Mouse (Mus musculus) liver, adult 2 months (tissue): Measurements from ENCODE around the gene Card11. TPM values are rescaled to one million over a fixed set of nuclear protein-coding genes. Genes with fewer than 3 reads are reported as not detected.
A peak's percentile ranks its signal among the peaks of the same experiment; 100 is the strongest.

Source experiments
- DNase-seq: peaks from one replicate; pipeline ENCODE4 v3.0.0-alpha.2; 2011; ENCODE audit warnings: low read depth, low spot score; ENCODE audit errors: extremely low read depth
- H3K27ac ChIP-seq: fragments of 200-500 bp; replicated peaks from 2 replicates; pipeline ENCODE4 v1.5.1; 2012; ENCODE audit warnings: low read depth, mild to moderate bottlenecking, control low read depth, inconsistent platforms, low read length; ENCODE audit not compliant: insufficient read depth
- H3K27me3 ChIP-seq: fragments of 200-500 bp; 2 replicates; pipeline ENCODE4 v1.6.1; 2012; ENCODE audit warnings: mild to moderate bottlenecking, moderate library complexity, low read length, inconsistent platforms; ENCODE audit not compliant: control insufficient read depth, insufficient read depth
- H3K36me3 ChIP-seq: fragments of 200-500 bp; 2 replicates; pipeline ENCODE4 v1.6.1; 2012; ENCODE audit warnings: low read length, inconsistent platforms; ENCODE audit not compliant: control insufficient read depth, insufficient read depth
- H3K4me1 ChIP-seq: fragments of 200-500 bp; 2 replicates; pipeline ENCODE4 v1.6.1; 2011; ENCODE audit warnings: low read length; ENCODE audit not compliant: control insufficient read depth, insufficient read depth
- H3K4me3 ChIP-seq: fragments of 200-500 bp; 2 replicates; pipeline ENCODE4 v1.5.1; 2011; ENCODE audit warnings: low read depth, mild to moderate bottlenecking, control low read depth, low read length, moderate library complexity; ENCODE audit not compliant: insufficient read depth
- H3K79me2 ChIP-seq: fragments of 200-500 bp; 2 replicates; pipeline ENCODE4 v1.6.1; 2012; ENCODE audit warnings: inconsistent platforms, mild to moderate bottlenecking, low read length, moderate library complexity; ENCODE audit not compliant: control insufficient read depth, insufficient read depth
- H3K9ac ChIP-seq: fragments of 200-500 bp; 2 replicates; pipeline ENCODE4 v1.6.1; 2012; ENCODE audit warnings: low read depth, mild to moderate bottlenecking, control low read depth, inconsistent platforms, low read length
- CTCF ChIP-seq: fragments of 200-500 bp; IDR thresholded peaks from 2 replicates; pipeline ENCODE4 v1.5.1; 2011; ENCODE audit warnings: low read depth, low read length, control low read depth
- POLR2A ChIP-seq: fragments of 200-500 bp; IDR thresholded peaks from 2 replicates; pipeline ENCODE4 v1.6.1; 2011; ENCODE audit warnings: low read length, control low read depth; ENCODE audit not compliant: insufficient read depth; ENCODE audit errors: extremely low read depth
- WGBS: fragments of 180-500 bp; shearing (Covaris S2); methylation state at CpG from one replicate; pipeline ENCODE4 v1.1.7; 2018; 5-methylcytosine and 5-hydroxymethylcytosine counted together
- polyA plus RNA-seq: library from polyadenylated mRNA; depleted of rRNA; stranded (reverse); fragments of >200 nt; gene quantifications from 2 replicates; pipeline ENCODE4 v1.2.3, GENCODE M21; 2012
- total RNA-seq: library from RNA; depleted of rRNA; stranded (reverse); fragments of >200 nt; gene quantifications from 2 replicates; pipeline ENCODE4 v1.2.3, GENCODE M21; 2014

Gene Card11
- total and polyA plus RNA-seq, 2 experiments = 0.09 to 0.71 TPM

GRCm38 (mm10) chr5:140859730-140860129 lies 140.7 kb downstream of the Card11 start:
- Histone ChIP-seq H3K9ac (no peak overlapping the region), H3K27ac (no peak overlapping the region), H3K4me3 (no peak overlapping the region), H3K36me3 (no peaks in the 10 kb centered on the region), H3K79me2 (no peaks in the 10 kb centered on the region), H3K27me3 (no peaks in the 10 kb centered on the region), H3K4me1 (no peaks in the 10 kb centered on the region)
- WGBS = 92% methylated on average over 5 of the region's 5 CpGs
- no peak for DNase-seq
- no peak for TF ChIP-seq POLR2A
- no peak for TF ChIP-seq CTCF

- TF ChIP-seq CTCF (peak; percentile 30; the same call in 1 of the 2 replicates), POLR2A (no peak)
- no peak overlapping the region for H3K27ac ChIP-seq
Observed at GRCm38 (mm10) chr5:140858335-140858734, 142.0 kb downstream of the Card11 start.

GRCm38 (mm10) chr5:140857432-140858154 lies 142.8 kb downstream of the Card11 start:
- DNase-seq = no peak
- TF ChIP-seq POLR2A (no peak), CTCF (peak; percentile 46)
- WGBS = 65% methylated on average over 8 of the region's 8 CpGs

More at GRCm38 (mm10) chr5:140858335-140858734, 142.0 kb downstream of the Card11 start:
- Histone ChIP-seq H3K4me1 (no peaks in the 10 kb centered on the region), H3K79me2 (no peaks in the 10 kb centered on the region), H3K4me3 (no peak overlapping the region), H3K9ac (no peak overlapping the region), H3K27me3 (no peaks in the 10 kb centered on the region), H3K36me3 (no peaks in the 10 kb centered on the region)
- WGBS = 86% methylated on average over 3 of the region's 3 CpGs
- no peak for DNase-seq

GRCm38 (mm10) chr5:140855909-140856530 lies 144.4 kb downstream of the Card11 start:
- Histone ChIP-seq H3K4me1 (no peaks in the 10 kb centered on the region), H3K27ac (no peak overlapping the region), H3K27me3 (no peaks in the 10 kb centered on the region), H3K4me3 (no peak overlapping the region), H3K9ac (no peak overlapping the region), H3K79me2 (no peaks in the 10 kb centered on the region), H3K36me3 (no peaks in the 10 kb centered on the region)
- DNase-seq = no peak
- TF ChIP-seq CTCF (no peak), POLR2A (no peak)
- WGBS = 86% methylated on average over 11 of the region's 11 CpGs

More at GRCm38 (mm10) chr5:140857432-140858154, 142.8 kb downstream of the Card11 start:
- H3K79me2 ChIP-seq = no peaks in the 10 kb centered on the region
- no peaks in the 10 kb centered on the region for H3K4me1 ChIP-seq
- no peak overlapping the region for H3K27ac ChIP-seq
- no peak overlapping the region for H3K4me3 ChIP-seq
- no peak overlapping the region for H3K9ac ChIP-seq
- H3K36me3 ChIP-seq = no peaks in the 10 kb centered on the region
- H3K27me3 ChIP-seq = no peaks in the 10 kb centered on the region

GRCm38 (mm10) chr5:140854700-140855099 lies 145.7 kb downstream of the Card11 start:
- no peak for DNase-seq
- WGBS = 35% methylated on average over 4 of the region's 4 CpGs
- Histone ChIP-seq H3K9ac (no peak overlapping the region), H3K27me3 (no peaks in the 10 kb centered on the region), H3K27ac (no peak overlapping the region), H3K36me3 (no peaks in the 10 kb centered on the region), H3K79me2 (no peaks in the 10 kb centered on the region), H3K4me1 (no peaks in the 10 kb centered on the region), H3K4me3 (no peak overlapping the region)
- TF ChIP-seq CTCF = no peak
- TF ChIP-seq POLR2A = no peak

- Histone ChIP-seq H3K9ac (no peak overlapping the region), H3K4me3 (no peak overlapping the region), H3K4me1 (no peaks in the 10 kb centered on the region), H3K27me3 (no peaks in the 10 kb centered on the region), H3K79me2 (no peaks in the 10 kb centered on the region), H3K27ac (no peak overlapping the region), H3K36me3 (no peaks in the 10 kb centered on the region)
- no peak for TF ChIP-seq POLR2A
- no peak for TF ChIP-seq CTCF
- WGBS = 56% methylated on average over 5 of the region's 5 CpGs
- no peak for DNase-seq
Observed at GRCm38 (mm10) chr5:140853723-140854122, 146.7 kb downstream of the Card11 start.
